Mouse (Mus musculus): Measurements from ENCODE around the gene Hist1h4f.

DNA sequence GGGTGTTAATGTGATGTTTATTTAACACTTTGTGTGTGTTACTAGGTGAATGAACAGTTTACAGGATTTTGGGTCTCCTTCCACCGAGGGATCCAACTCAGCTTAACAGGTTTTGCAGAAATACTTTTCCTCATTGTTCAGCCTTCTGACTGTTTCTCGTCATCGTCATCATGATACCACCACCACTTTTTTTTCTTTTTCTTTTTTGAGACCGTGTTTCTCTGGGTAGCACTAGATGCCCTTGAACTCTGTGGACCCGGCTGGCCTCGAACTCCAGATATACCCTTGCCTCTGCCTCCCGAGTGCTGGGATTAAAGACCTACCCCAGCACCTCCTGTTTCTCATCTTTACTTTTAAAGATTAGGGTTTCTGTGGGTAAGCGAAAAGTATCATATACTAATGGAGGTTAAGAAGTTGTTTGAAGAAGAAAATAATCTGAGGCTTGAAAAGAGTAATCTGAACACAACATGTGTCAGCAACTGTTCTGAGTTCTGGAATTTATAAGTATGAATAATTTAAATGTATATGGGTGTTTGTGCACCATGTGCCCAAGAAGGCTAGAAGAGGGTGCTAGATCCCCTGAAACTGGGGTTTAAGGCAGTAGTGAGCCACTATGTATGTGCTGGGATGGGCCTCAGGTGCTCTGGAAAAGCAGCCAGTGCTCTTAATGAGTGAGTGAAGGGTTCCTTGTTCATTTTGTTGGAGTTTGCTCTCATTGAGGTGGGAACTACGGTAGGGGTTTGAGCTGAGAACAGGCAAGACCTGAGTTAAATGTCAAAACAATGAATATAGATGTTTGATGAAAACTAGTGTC, 19.0 kb downstream of the Hist1h4f start:
- TF ChIP-seq POLR2A (IDR thresholded peaks at IDR 0.05; ENCODE audit: borderline replicate concordance, low read depth, low read length): no peak
- no peak for TF ChIP-seq CTCF (IDR thresholded peaks at IDR 0.05; ENCODE audit: low read depth, low read length)

All from bone marrow macrophage, adult 2 months (primary cell).